Mouse (Mus musculus): Measurements from ENCODE around the gene Pard6a. TPM values are rescaled to one million over a fixed set of nuclear protein-coding genes. Genes with fewer than 3 reads are reported as not detected.
A peak's percentile ranks its signal among the peaks of the same experiment; 100 is the strongest.

Pard6a gene
- polyA plus RNA-seq, 1 experiment from 2014 or later = 19.6 TPM

- 56% methylated on average over 5 of the region's 5 CpGs for WGBS
- no peak for TF ChIP-seq CTCF (IDR thresholded peaks at IDR 0.05; ENCODE audit: low read depth)
- ATAC-seq (replicated peaks; ENCODE audit: low FRiP score, low read depth) (no peak), DNase-seq (ENCODE audit: low spot score) (no peak)
- Histone ChIP-seq H3K36me3 (ENCODE audit: insufficient read depth, low read length) (no peaks in the 10 kb centered on the region), H3K4me1 (replicated peaks; ENCODE audit: insufficient read depth, low read length) (no peaks in the 10 kb centered on the region), H3K4me3 (replicated peaks; ENCODE audit: low read depth, low read length) (no peak overlapping the region), H3K27me3 (ENCODE audit: insufficient read depth, low read length) (no peaks in the 10 kb centered on the region), H3K4me2 (ENCODE audit: low read length) (no peak overlapping the region), H3K27ac (no peak overlapping the region), H3K9me3 (replicated peaks; ENCODE audit: low read length) (no peaks in the 10 kb centered on the region), H3K9ac (ENCODE audit: low read depth, low read length) (no peak overlapping the region)
These were observed 31.2 kb downstream of the Pard6a start for GRCm38 (mm10) chr8:105732186-105732585.

GRCm38 (mm10) chr8:105739216-105739615 is 38.3 kb downstream of the Pard6a start:
- Histone ChIP-seq H3K27ac (no peak overlapping the region), H3K4me1 (replicated peaks; ENCODE audit: insufficient read depth, low read length) (0 out of 2 replicates have a peak, but pooled peaks cover 4% of the 10 kb centered on the region), H3K9me3 (replicated peaks; ENCODE audit: low read length) (no peaks in the 10 kb centered on the region), H3K36me3 (ENCODE audit: insufficient read depth, low read length) (no peaks in the 10 kb centered on the region), H3K9ac (ENCODE audit: low read depth, low read length) (no peak overlapping the region), H3K4me3 (replicated peaks; ENCODE audit: low read depth, low read length) (no peak overlapping the region), H3K27me3 (ENCODE audit: insufficient read depth, low read length) (no peaks in the 10 kb centered on the region), H3K4me2 (ENCODE audit: low read length) (no peak overlapping the region)
- DNase-seq (ENCODE audit: low spot score) (no peak), ATAC-seq (replicated peaks; ENCODE audit: low FRiP score, low read depth) (no peak)
- TF ChIP-seq CTCF (IDR thresholded peaks at IDR 0.05; ENCODE audit: low read depth) = no peak
- WGBS = 77% methylated on average over 5 of the region's 5 CpGs

GRCm38 (mm10) chr8:105743301-105743700 is 42.4 kb downstream of the Pard6a start:
- Histone ChIP-seq H3K9ac (ENCODE audit: low read depth, low read length) (0 out of 2 replicates have a peak overlapping the region, but pooled peaks have one; percentile 4), H3K4me3 (replicated peaks; ENCODE audit: low read depth, low read length) (no peak overlapping the region), H3K4me2 (ENCODE audit: low read length) (no peak overlapping the region), H3K9me3 (replicated peaks; ENCODE audit: low read length) (no peaks in the 10 kb centered on the region), H3K27me3 (ENCODE audit: insufficient read depth, low read length) (no peaks in the 10 kb centered on the region), H3K27ac (0 out of 2 replicates have a peak overlapping the region, but pooled peaks have one; percentile 31), H3K4me1 (replicated peaks; ENCODE audit: insufficient read depth, low read length) (0 out of 2 replicates have a peak, but pooled peaks cover 6% of the 10 kb centered on the region), H3K36me3 (ENCODE audit: insufficient read depth, low read length) (no peaks in the 10 kb centered on the region)
- no peak for TF ChIP-seq CTCF (IDR thresholded peaks at IDR 0.05; ENCODE audit: low read depth)
- DNase-seq (ENCODE audit: low spot score) (peak; percentile 73), ATAC-seq (replicated peaks; ENCODE audit: low FRiP score, low read depth) (no peak)
- WGBS = 61% methylated on average over 4 of the region's 4 CpGs

GRCm38 (mm10) chr8:105750606-105751005 is 49.7 kb downstream of the Pard6a start:
- H3K36me3 ChIP-seq (ENCODE audit: insufficient read depth, low read length) = no peaks in the 10 kb centered on the region
- TF ChIP-seq CTCF (IDR thresholded peaks at IDR 0.05; ENCODE audit: low read depth) = no peak
- H3K4me3 ChIP-seq (replicated peaks; ENCODE audit: low read depth, low read length) = no peak overlapping the region
- peak overlapping the region; percentile 55 for H3K27ac ChIP-seq
- no peaks in the 10 kb centered on the region for H3K9me3 ChIP-seq (replicated peaks; ENCODE audit: low read length)
- DNase-seq (ENCODE audit: low spot score) = peak; percentile 76
- peak overlapping the region; percentile 4; the same call in 1 of the 2 replicates for H3K4me2 ChIP-seq (ENCODE audit: low read length)
- H3K27me3 ChIP-seq (ENCODE audit: insufficient read depth, low read length) = no peaks in the 10 kb centered on the region
- peaks cover 16% of the 10 kb centered on the region for H3K4me1 ChIP-seq (replicated peaks; ENCODE audit: insufficient read depth, low read length)
- 0 out of 2 replicates have a peak, but pooled peaks have one; percentile 46 for ATAC-seq (replicated peaks; ENCODE audit: low FRiP score, low read depth)
- 4% methylated on average over 11 of the region's 11 CpGs for WGBS
- H3K9ac ChIP-seq (ENCODE audit: low read depth, low read length) = no peak overlapping the region

Other genes starting within 250 kb of the Pard6a start
- gene Tppp3, start 229.6 kb upstream of the Pard6a start, polyA plus RNA-seq (2015; fragmentation: Nextera tagmentation; extraction: Ambion mirVana) = 15.6 and 19.4 TPM in 2 replicates
- 28.0 and 30.5 TPM in 2 replicates for gene Zdhhc1, start 204.2 kb upstream of the Pard6a start, polyA plus RNA-seq (2015; fragmentation: Nextera tagmentation; extraction: Ambion mirVana)
- gene Hsd11b2, start 182.4 kb upstream of the Pard6a start, polyA plus RNA-seq (2015; fragmentation: Nextera tagmentation; extraction: Ambion mirVana) = 42.4 and 44.8 TPM in 2 replicates
- gene Atp6v0d1, start 135.1 kb upstream of the Pard6a start, polyA plus RNA-seq (2015; fragmentation: Nextera tagmentation; extraction: Ambion mirVana) = 112 and 122 TPM in 2 replicates
- 40.9 and 44.4 TPM in 2 replicates for gene Ripor1, start 95.9 kb upstream of the Pard6a start, polyA plus RNA-seq (2015; fragmentation: Nextera tagmentation; extraction: Ambion mirVana)
- 85.5 and 89.4 TPM in 2 replicates for gene Ctcf, start 64.6 kb upstream of the Pard6a start, polyA plus RNA-seq (2015; fragmentation: Nextera tagmentation; extraction: Ambion mirVana)
- gene Agrp, start 63.8 kb upstream of the Pard6a start, polyA plus RNA-seq (2015; fragmentation: Nextera tagmentation; extraction: Ambion mirVana) = 0.61 and 1.2 TPM in 2 replicates
- gene Carmil2, start 14.9 kb upstream of the Pard6a start, polyA plus RNA-seq (2015; fragmentation: Nextera tagmentation; extraction: Ambion mirVana) = 0.28 and 0.45 TPM in 2 replicates
- 51.2 and 53.4 TPM in 2 replicates for gene Acd, start within 50 bp of the Pard6a start, polyA plus RNA-seq (2015; fragmentation: Nextera tagmentation; extraction: Ambion mirVana)
- 0.11 TPM in 1 of 2 replicates, not detected in the other for gene 4933405L10Rik, start 6.5 kb downstream of the Pard6a start, polyA plus RNA-seq (2015; fragmentation: Nextera tagmentation; extraction: Ambion mirVana)
- 14.6 and 17.8 TPM in 2 replicates for gene Enkd1, start 7.1 kb downstream of the Pard6a start, polyA plus RNA-seq (2015; fragmentation: Nextera tagmentation; extraction: Ambion mirVana)
- gene Gfod2, start 57.5 kb downstream of the Pard6a start, polyA plus RNA-seq (2015; fragmentation: Nextera tagmentation; extraction: Ambion mirVana) = 19.2 and 21.0 TPM in 2 replicates
- gene Ranbp10, start 126.2 kb downstream of the Pard6a start, polyA plus RNA-seq (2015; fragmentation: Nextera tagmentation; extraction: Ambion mirVana) = 7.0 and 8.9 TPM in 2 replicates
- gene Tsnaxip1, start 126.6 kb downstream of the Pard6a start, polyA plus RNA-seq (2015; fragmentation: Nextera tagmentation; extraction: Ambion mirVana) = 0.05 TPM in 1 of 2 replicates, not detected in the other
- 23.4 and 24.9 TPM in 2 replicates for gene Cenpt, start 152.1 kb downstream of the Pard6a start, polyA plus RNA-seq (2015; fragmentation: Nextera tagmentation; extraction: Ambion mirVana)
- 56.0 and 60.8 TPM in 2 replicates for gene Thap11, start 154.0 kb downstream of the Pard6a start, polyA plus RNA-seq (2015; fragmentation: Nextera tagmentation; extraction: Ambion mirVana)
- 188 and 192 TPM in 2 replicates for gene Nutf2, start 159.4 kb downstream of the Pard6a start, polyA plus RNA-seq (2015; fragmentation: Nextera tagmentation; extraction: Ambion mirVana)
- gene Edc4, start 179.7 kb downstream of the Pard6a start, polyA plus RNA-seq (2015; fragmentation: Nextera tagmentation; extraction: Ambion mirVana) = 27.6 and 30.1 TPM in 2 replicates
- 0.66 TPM in 1 of 2 replicates, not detected in the other for gene Nrn1l, start 192.4 kb downstream of the Pard6a start, polyA plus RNA-seq (2015; fragmentation: Nextera tagmentation; extraction: Ambion mirVana)
- 30.6 and 33.7 TPM in 2 replicates for gene Pskh1, start 199.3 kb downstream of the Pard6a start, polyA plus RNA-seq (2015; fragmentation: Nextera tagmentation; extraction: Ambion mirVana)
- 0.67 and 0.77 TPM in 2 replicates for gene Ctrl, start 232.7 kb downstream of the Pard6a start, polyA plus RNA-seq (2015; fragmentation: Nextera tagmentation; extraction: Ambion mirVana)
- 59.7 and 63.1 TPM in 2 replicates for gene Psmb10, start 237.3 kb downstream of the Pard6a start, polyA plus RNA-seq (2015; fragmentation: Nextera tagmentation; extraction: Ambion mirVana)
- gene Lcat, start 242.2 kb downstream of the Pard6a start, polyA plus RNA-seq (2015; fragmentation: Nextera tagmentation; extraction: Ambion mirVana) = 0.45 and 0.50 TPM in 2 replicates

Measured in kidney, postnatal 0 days (tissue).